Mouse (Mus musculus) c-Kit-positive CD71-negative TER-119-negative erythroid progenitor cells, embryonic 14.5 days (primary cell): ENCODE measurements around the gene Srpk1.
"Not testable (repeated sequence)": the region's sequence is repeated elsewhere in the genome, so short reads cannot be mapped to it uniquely, and the experiment has no call there.

ENCODE experiments used
- DNase-seq: peaks from one replicate; pipeline ENCODE4 v3.0.0-alpha.2; 2013; ENCODE audit warnings: low read depth

Gene Srpk1

DNA sequence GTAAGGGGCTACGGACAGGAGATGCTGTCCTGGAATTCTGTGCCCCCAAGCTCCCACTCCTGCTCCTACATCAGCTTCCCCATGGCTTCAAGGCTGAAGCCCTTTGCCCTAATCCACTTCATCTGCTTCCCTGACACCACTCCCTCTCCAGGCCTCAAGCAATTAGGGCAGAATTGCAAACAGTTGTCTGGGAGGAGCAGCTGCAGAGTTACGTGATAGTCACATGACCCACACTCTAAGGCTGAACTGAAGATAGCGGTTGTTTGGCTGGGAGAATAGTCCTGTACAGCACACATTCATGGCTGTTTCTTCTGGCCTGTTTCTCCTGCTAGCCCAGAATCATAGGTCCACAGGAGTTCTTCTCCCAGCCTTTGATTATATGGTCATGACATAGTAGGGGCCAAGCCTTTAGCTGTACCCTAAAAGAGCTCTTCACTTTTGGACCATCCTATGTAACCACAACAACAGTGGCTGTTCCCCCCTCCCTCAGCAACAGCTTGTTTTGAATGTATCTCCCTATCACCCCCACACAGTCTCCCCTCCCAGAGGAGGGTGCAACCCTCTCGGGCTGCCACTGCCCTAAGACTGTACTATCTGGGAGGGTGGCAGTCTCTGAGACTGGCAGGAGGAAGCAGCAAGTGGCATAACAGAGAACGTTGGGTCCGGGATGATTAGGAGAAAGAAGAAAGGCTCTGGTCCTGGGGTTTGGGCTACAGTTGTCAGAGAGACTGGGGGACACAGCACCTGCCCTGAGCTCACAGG, 65.7 kb downstream of the Srpk1 start:
- no peak for DNase-seq

DNA sequence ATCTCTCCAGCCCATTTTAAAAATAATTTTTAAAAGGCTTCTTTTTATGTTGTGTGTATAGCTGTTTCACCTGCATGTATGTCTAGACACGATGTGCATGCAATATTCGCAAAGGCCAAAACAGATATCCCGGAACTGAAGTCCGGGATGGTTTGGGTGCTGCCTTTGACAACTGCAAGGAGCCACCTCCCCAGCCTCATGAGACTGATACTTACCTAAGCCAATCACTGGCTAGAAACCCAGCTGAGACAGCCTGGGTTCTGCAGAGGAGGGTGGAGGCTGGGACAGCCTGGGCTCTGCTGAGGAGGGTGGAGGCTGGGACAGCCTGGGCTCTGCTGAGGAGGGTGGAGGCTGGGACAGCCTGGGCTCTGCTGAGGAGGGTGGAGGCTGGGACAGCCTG, 68.5 kb downstream of the Srpk1 start:
- not testable (repeated sequence) for DNase-seq

DNA sequence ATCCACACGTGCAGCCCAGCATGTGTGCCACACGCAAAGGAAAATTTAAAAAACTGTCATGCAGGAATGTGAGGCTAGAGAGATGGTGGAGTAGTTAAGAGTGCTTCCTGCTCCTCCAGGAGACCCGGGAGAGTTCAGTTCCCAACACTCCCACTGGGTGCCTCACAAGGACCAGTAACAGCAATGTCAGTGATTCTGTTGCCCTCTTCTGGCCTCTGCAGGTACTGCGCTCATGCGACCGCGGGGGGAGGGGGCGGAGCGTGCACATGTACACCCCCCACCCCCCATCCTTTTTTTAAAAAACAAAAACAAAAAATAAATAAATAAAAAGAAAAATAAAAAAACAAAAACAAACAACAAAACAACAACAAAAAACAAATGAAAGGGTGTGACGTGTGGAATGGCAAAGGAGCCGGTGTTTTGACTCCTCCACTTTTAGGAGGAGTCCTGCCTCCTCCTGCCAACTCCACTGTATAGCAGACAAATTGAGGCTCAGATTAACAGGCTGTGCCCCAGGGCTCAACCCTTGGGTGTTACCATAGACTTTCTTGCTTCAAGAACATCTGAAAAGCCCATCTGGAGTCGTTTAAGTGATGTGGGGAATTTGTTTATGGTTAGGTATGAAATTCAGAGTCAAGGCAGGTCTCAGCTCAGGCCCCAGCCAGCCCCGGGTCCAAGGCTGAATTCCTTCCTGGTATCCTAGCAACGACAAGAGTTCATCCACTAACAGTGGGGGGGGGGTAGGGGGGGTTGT, 69.3 kb downstream of the Srpk1 start:
- peak; percentile 25 for DNase-seq

DNA sequence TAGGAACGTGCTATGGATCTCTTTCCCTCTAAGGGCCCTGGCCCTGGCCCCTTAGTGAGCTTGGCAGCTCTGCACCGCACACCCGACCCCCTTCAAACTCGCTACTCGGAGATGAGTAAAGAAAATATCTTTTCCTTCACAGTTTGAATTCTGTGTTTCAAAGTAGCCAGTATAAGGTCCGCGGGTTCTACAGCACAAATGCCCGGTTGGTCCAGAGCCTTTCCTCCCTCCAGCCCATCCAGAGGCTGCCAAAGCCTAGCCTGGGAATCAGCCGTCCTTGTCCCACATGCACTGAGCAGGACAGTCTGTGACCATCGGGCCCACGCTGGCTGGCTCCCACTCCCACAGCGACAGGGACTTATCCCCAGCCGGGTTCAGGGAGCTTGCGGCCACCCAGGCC, 73.4 kb downstream of the Srpk1 start, which contains the start of gene Clpsl2:
Gene Clpsl2 (plus strand): TSS at position 301 of the 400 bp plus-strand sequence.
- DNase-seq: no peak

DNA sequence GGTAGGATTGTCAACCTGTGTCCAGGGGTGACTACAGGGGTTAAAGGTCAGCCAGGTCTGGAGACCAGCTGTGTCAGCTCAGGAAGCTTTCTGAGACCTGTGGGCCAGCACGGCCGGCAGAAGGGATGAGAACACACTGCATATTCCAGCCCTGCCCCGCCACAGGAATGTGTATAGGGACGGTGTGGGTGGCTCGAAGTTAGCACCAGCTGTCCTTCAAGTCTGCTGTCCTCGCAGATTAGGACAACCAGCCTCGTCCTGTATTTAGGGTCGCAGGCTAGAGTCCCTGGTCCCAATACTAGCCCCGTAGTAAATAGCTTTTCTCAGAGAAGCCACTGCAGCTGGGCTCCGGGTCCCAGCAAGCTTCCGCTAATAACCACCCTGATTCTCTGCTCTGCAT, 74.0 kb downstream of the Srpk1 start:
- DNase-seq: no peak

DNA sequence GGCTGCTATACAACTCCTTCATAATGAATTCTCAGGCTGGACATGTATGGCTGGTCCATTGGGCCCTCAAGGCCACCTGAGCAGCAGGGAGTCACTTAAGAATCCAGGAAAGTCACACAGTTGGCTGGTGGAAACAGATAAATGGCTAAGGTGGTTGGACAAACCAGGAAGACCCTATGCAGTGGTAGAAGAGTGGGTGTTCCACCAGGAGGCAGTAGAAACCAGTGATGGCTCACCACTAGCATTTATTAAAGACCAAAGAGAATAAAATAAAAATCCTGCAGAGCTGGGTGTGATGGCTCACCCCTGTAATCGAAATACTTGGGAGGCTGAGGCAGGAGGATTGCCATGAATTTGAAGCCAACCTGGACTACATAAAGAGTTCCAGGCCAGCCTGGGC, 75.6 kb downstream of the Srpk1 start:
- no peak for DNase-seq

DNA sequence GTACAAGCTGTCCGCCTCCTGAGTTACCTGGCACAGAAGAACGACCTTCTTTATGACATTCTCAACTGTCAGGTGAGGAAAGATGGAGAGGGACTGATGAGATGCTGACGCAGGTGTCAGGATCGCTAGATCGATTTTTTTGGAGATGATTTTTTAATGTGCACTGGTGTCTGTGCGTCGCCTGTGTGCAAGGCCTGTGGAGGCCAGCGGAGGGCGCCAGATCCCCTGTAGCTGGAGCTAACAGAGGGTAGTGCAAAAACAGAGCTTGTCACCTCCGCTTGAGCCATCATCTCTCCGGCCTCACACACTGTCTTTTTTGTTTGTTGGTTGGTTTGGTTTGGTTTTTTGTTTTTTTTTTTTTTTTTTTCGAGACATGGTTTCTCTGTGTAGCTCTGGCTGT, 84.6 kb downstream of the Srpk1 start:
- DNase-seq: no peak
